Mouse (Mus musculus) ovary, postnatal 10 days (tissue): ENCODE data around the gene Mrgpre.

Experiments
- DNase-seq: peaks from one replicate; pipeline ENCODE4 v3.0.0; 2022; ENCODE audit warnings: low spot score

Mrgpre gene

GRCm38 (mm10) chr7:143738194-143738593, 46.1 kb downstream of the Mrgpre start:
- no peak for DNase-seq

GRCm38 (mm10) chr7:143733746-143734145, 50.6 kb downstream of the Mrgpre start:
- DNase-seq = no peak

GRCm38 (mm10) chr7:143729886-143730285, 54.4 kb downstream of the Mrgpre start:
- DNase-seq = no peak
